Mouse (Mus musculus) CH12.LX (cell line): ENCODE data around the gene Rps3. TPM values are rescaled to one million over a fixed set of nuclear protein-coding genes. Genes with fewer than 3 reads are reported as not detected.

Experiments used
- DNase-seq: peaks from one replicate; pipeline ENCODE4 v3.0.0-alpha.2; 2013; ENCODE audit errors: extremely low read depth
- H3K27ac ChIP-seq: 2 replicates; pipeline ENCODE4 v1.5.1; 2012; ENCODE audit warnings: low read depth, mild to moderate bottlenecking, control low read depth, moderate library complexity; ENCODE audit not compliant: insufficient read depth
- H3K27me3 ChIP-seq: replicated peaks from 2 replicates; pipeline ENCODE3; 2012; ENCODE audit warnings: inconsistent platforms
- H3K36me3 ChIP-seq, 2 experiments: replicated peaks in 1 of 2; 2 replicates each; pipeline versions ENCODE3 to v1.6.1; 2012; ENCODE audit warnings: inconsistent platforms in 1 of 2, low read length in 1 of 2, mild to moderate bottlenecking in 1 of 2, mixed read lengths in 1 of 2, moderate library complexity in 1 of 2; ENCODE audit not compliant: control insufficient read depth in 1 of 2, insufficient read depth in 1 of 2
- H3K4me1 ChIP-seq, 2 experiments: 2 replicates each; pipeline ENCODE4 v1.6.1; 2012; ENCODE audit warnings: inconsistent platforms in 1 of 2, moderate library complexity in 1 of 2; ENCODE audit not compliant: insufficient read depth in 2 of 2, control insufficient read depth in 1 of 2
- H3K4me2 ChIP-seq: 2 replicates; pipeline ENCODE4 v1.6.1; 2012; ENCODE audit warnings: low read depth, mild to moderate bottlenecking, control low read depth; ENCODE audit not compliant: poor library complexity, insufficient read depth, severe bottlenecking
- H3K4me3 ChIP-seq, 3 experiments: fragments of 150-350 bp in 1 of 3; sonication (generic) in 1 of 3; replicated peaks in 1 of 3; 2 replicates each; pipeline versions ENCODE3 to v1.5.1; 2011 to 2012; ENCODE audit warnings: low read depth in 2 of 3, low read length in 2 of 3, mild to moderate bottlenecking in 2 of 3, moderate library complexity in 2 of 3, control low read depth in 1 of 3, improper control_type of control experiment in 1 of 3, inconsistent platforms in 1 of 3, mixed read lengths in 1 of 3; ENCODE audit not compliant: poor library complexity in 1 of 3
- H3K79me2 ChIP-seq: replicated peaks from 2 replicates; pipeline ENCODE4 v1.6.1; 2012; ENCODE audit warnings: mild to moderate bottlenecking, moderate library complexity; ENCODE audit not compliant: control insufficient read depth, poor library complexity, insufficient read depth, severe bottlenecking; ENCODE audit errors: extremely low read depth
- H3K9ac ChIP-seq: 2 replicates; pipeline ENCODE4 v1.6.1; 2012; ENCODE audit warnings: low read depth, mild to moderate bottlenecking, control low read depth, moderate library complexity; ENCODE audit not compliant: insufficient read depth
- H3K9me3 ChIP-seq: replicated peaks from 2 replicates; pipeline ENCODE3; 2012; ENCODE audit warnings: low read length, inconsistent platforms, mixed read lengths
- BHLHE40 ChIP-seq: IDR thresholded peaks from 2 replicates; pipeline ENCODE4 v1.6.1; 2011; ENCODE audit warnings: mild to moderate bottlenecking, low read depth, low read length, improper control_type of control experiment
- CHD2 ChIP-seq: IDR thresholded peaks from 2 replicates; pipeline ENCODE4 v1.6.1; 2011; ENCODE audit warnings: low read length, improper control_type of control experiment
- ETS1 ChIP-seq: conservative IDR thresholded peaks from 2 replicates; pipeline ENCODE4 v1.6.1; 2012; ENCODE audit warnings: low read depth, mild to moderate bottlenecking, inconsistent platforms, low read length, improper control_type of control experiment, moderate library complexity
- IRF4 ChIP-seq: IDR thresholded peaks from 2 replicates; pipeline ENCODE4 v1.6.1; 2014; ENCODE audit warnings: low read depth, mild to moderate bottlenecking, inconsistent platforms, low read length, improper control_type of control experiment
- JUND ChIP-seq: conservative IDR thresholded peaks from 2 replicates; pipeline ENCODE4 v1.6.1; 2011; ENCODE audit warnings: low read depth, low read length, improper control_type of control experiment
- KAT2A ChIP-seq: IDR thresholded peaks from 2 replicates; pipeline ENCODE4 v1.6.1; 2012; ENCODE audit warnings: low read length, improper control_type of control experiment, inconsistent platforms; ENCODE audit not compliant: insufficient replicate concordance
- MAFK ChIP-seq: IDR thresholded peaks from 2 replicates; pipeline ENCODE4 v1.6.1; 2011; ENCODE audit warnings: low read length, improper control_type of control experiment; ENCODE audit not compliant: insufficient replicate concordance
- MXI1 ChIP-seq: IDR thresholded peaks from 2 replicates; pipeline ENCODE4 v1.6.1; 2011; ENCODE audit warnings: mild to moderate bottlenecking, low read depth, low read length, improper control_type of control experiment
- MYC ChIP-seq: IDR thresholded peaks from 2 replicates; pipeline ENCODE4 v1.6.1; 2011; ENCODE audit warnings: low read depth, mild to moderate bottlenecking, improper control_type of control experiment, low read length
- NELFE ChIP-seq: IDR thresholded peaks from 2 replicates; pipeline ENCODE4 v1.6.1; 2011; ENCODE audit warnings: low read depth, low read length, improper control_type of control experiment
- NRF1 ChIP-seq: IDR thresholded peaks from 2 replicates; pipeline ENCODE4 v1.6.1; 2014; ENCODE audit warnings: low read depth, mild to moderate bottlenecking, inconsistent platforms, low read length, improper control_type of control experiment, moderate library complexity
- POLR2AphosphoS2 ChIP-seq: IDR thresholded peaks from 2 replicates; pipeline ENCODE4 v1.6.1; 2011; ENCODE audit warnings: low read depth, low read length, improper control_type of control experiment
- RAD21 ChIP-seq: IDR thresholded peaks from 2 replicates; pipeline ENCODE4 v1.6.1; 2011; ENCODE audit warnings: low read depth, mild to moderate bottlenecking, low read length, improper control_type of control experiment, moderate library complexity
- TBP ChIP-seq: conservative IDR thresholded peaks from 2 replicates; pipeline ENCODE4 v1.6.1; 2011; ENCODE audit warnings: low read depth, low read length, improper control_type of control experiment
- UBTF ChIP-seq: IDR thresholded peaks from 2 replicates; pipeline ENCODE4 v1.6.1; 2012; ENCODE audit warnings: low read depth, mild to moderate bottlenecking, inconsistent platforms, low read length, improper control_type of control experiment, moderate library complexity
- USF2 ChIP-seq: conservative IDR thresholded peaks from 2 replicates; pipeline ENCODE4 v1.6.1; 2011; ENCODE audit warnings: low read depth, low read length, improper control_type of control experiment
- ZC3H11A ChIP-seq: IDR thresholded peaks from 2 replicates; pipeline ENCODE4 v1.6.1; 2012; ENCODE audit warnings: low read depth, mild to moderate bottlenecking, inconsistent platforms, low read length, improper control_type of control experiment
- ZKSCAN1 ChIP-seq: IDR thresholded peaks from 2 replicates; pipeline ENCODE4 v1.6.1; 2012; ENCODE audit warnings: low read depth, inconsistent platforms, low read length, improper control_type of control experiment, borderline replicate concordance
- ZMIZ1 ChIP-seq: IDR thresholded peaks from 2 replicates; pipeline ENCODE4 v1.6.1; 2012; ENCODE audit warnings: low read depth, mild to moderate bottlenecking, inconsistent platforms, low read length, improper control_type of control experiment
- ZNF384 ChIP-seq: IDR thresholded peaks from 2 replicates; pipeline ENCODE4 v1.6.1; 2012; ENCODE audit warnings: low read depth, low read length, improper control_type of control experiment, inconsistent platforms
- dilution Hi-C: fragments of 300-500 bp; cut with MboI; formaldehyde crosslinking; loops from 2 replicates; pipeline ENCODE4 v1.14.3; 2020; ENCODE audit warnings: low sequenced_read_pairs; ENCODE audit not compliant: extremely low pct_unique_long_range_greater_than_20kb, extremely low pct_ligation_motif_present
- in situ Hi-C: fragments of 300-500 bp; cut with MboI; formaldehyde crosslinking; loops from 3 replicates; pipeline ENCODE4 v1.14.3; 2019; ENCODE audit warnings: low sequenced_read_pairs, low pct_ligation_motif_present, low pct_unique_long_range_greater_than_20kb, mixed read lengths
- polyA plus RNA-seq: library from polyadenylated mRNA; unstranded; fragments of >175 nt; gene quantifications from 2 replicates; pipeline ENCODE4 v1.2.1, GENCODE M21; 2012; ENCODE audit warnings: low read depth; ENCODE audit not compliant: insufficient read length
- total RNA-seq, 2 experiments: library from RNA; depleted of rRNA; stranded (reverse); fragments of 300-350 nt in 1 of 2; fragments of >200 nt in 1 of 2; gene quantifications; 2 replicates each; pipeline ENCODE4 v1.2.3; 2012 to 2014

Gene Rps3
- total and polyA plus RNA-seq, 3 experiments = 1,738 to 3,699 (median 2,320) TPM

DNA sequence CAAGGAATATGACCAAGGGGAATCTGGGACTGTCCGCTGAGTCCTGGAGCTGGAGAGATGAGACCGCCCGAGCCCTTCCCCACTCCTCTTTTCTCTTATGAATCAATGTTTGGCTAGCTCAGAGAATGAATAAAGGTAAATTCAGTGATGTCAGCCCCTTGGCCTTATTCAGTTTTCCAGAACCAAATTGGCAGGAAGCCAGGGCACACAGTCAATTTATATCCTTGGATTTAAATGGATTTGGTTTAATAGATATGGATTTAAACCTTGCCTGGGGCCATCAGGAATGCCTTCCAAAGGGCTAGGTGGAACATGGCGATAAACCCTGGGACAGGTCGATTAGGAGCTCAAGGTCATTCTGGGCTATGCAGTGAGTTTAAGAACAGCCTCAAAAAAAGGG is 6.2 kb upstream of the Rps3 start:
- Histone ChIP-seq H3K9ac (no peak overlapping the region), H3K36me3 (no peaks in the 10 kb centered on the region), H3K4me2 (no peak overlapping the region), H3K4me1 (no peaks in the 10 kb centered on the region), H3K9me3 (peaks cover 5% of the 10 kb centered on the region), H3K27ac (no peak overlapping the region), H3K79me2 (no peaks in the 10 kb centered on the region), H3K4me3 (no peak overlapping the region), H3K27me3 (peaks cover 6% of the 10 kb centered on the region)
- no peak for DNase-seq
- dilution Hi-C loops (no loop called here), in situ Hi-C loops (no loop called here)
- TF ChIP-seq CHD2 = no peak
- TF ChIP-seq RAD21 = no peak
- TF ChIP-seq ZKSCAN1 = no peak
- TF ChIP-seq IRF4 = no peak
- TF ChIP-seq KAT2A = no peak
- no peak for TF ChIP-seq NRF1
- TF ChIP-seq USF2 = no peak
- no peak for TF ChIP-seq MXI1
- no peak for TF ChIP-seq BHLHE40
- TF ChIP-seq UBTF = no peak

DNA sequence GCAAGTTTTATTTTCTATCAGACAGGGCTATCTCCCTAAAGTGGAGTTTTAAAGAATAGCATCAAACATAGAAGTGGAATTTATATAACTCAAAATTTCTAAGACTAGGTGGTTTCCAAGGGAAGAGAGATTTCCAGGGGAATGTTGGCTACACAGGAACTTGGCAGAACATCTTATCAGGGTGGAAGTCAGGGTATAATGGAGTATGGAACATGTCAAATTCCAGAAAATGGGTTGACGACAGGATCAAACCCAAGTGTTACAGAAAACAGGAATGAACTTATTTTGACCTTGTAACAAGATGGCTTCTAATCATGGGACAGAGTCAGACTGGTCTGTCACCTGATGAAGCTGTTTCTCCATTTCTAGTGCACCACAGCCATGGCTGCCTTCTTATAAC is 1.1 kb upstream of the Rps3 start:
- no peak for DNase-seq
- Histone ChIP-seq H3K4me2 (no peak overlapping the region), H3K79me2 (peaks cover 38% of the 10 kb centered on the region), H3K9me3 (no peaks in the 10 kb centered on the region), H3K27ac (no peak overlapping the region), H3K36me3 (peaks cover 28 to 32% of the 10 kb centered on the region in 2 experiments), H3K4me1 (peaks cover 14 to 27% of the 10 kb centered on the region in 2 experiments; a peak in 3 of 4 replicates), H3K9ac (no peak overlapping the region), H3K27me3 (peaks cover 6% of the 10 kb centered on the region), H3K4me3 (no peak overlapping the region)
- TF ChIP-seq KAT2A (no peak), NELFE (no peak), TBP (no peak), USF2 (no peak), MXI1 (no peak), ZMIZ1 (no peak), POLR2AphosphoS2 (no peak), JUND (no peak), ETS1 (no peak), ZC3H11A (no peak), MAFK (no peak), MYC (no peak), ZNF384 (no peak)
- dilution Hi-C loops = no loop called here
- in situ Hi-C loops = no loop called here
